Mouse (Mus musculus): ENCODE data around the gene Tfip11. TPM values are rescaled to one million over a fixed set of nuclear protein-coding genes. Genes with fewer than 3 reads are reported as not detected.

Gene Tfip11
- total RNA-seq, 2 experiments from 2014 or later = 22.6 to 32.1 TPM

DNA sequence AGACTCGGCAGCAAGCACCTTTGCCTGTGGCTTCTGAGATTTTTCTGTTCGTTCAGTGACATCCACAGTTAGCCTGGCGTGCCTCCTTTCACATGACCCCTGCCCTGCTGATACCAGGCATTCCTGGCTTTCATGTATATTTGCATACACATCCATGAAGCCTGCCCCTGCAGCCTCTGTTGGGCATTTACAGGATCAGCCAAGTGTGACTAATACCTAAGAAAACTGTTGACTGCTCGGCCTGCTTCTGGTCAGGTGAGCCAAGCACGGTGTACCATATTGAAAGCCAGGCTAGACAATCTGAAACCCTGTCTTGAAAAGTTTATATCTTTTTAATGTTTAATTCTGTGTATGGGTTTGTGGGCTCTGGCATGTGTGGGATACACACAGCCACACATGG, 9.7 kb upstream of the Tfip11 start:
- no peak for ATAC-seq (replicated peaks; ENCODE audit: low FRiP score, low TSS enrichment, poor library complexity, severe bottlenecking)

DNA sequence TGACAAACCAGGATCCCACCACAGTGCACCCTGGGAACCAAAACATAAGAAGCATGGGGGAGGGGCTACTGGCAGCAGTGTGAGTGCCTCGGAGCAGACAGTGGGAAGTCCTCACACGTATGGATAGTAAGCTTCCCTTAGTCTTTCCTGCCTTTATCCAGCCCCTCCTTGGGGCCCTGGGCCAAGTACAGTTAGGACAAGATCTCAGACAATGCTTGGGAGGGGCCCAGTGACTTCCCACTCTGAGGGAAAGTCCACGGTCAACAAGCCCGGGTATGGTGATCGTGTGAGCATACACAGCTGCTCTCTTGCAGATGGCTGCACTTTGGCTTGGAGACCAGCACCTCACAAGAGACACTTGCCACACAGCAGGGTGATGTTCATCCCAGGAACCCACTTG, 8.8 kb upstream of the Tfip11 start:
- ATAC-seq (replicated peaks; ENCODE audit: low FRiP score, low TSS enrichment, poor library complexity, severe bottlenecking) = peak; percentile 18; the same call in 1 of the 2 replicates

DNA sequence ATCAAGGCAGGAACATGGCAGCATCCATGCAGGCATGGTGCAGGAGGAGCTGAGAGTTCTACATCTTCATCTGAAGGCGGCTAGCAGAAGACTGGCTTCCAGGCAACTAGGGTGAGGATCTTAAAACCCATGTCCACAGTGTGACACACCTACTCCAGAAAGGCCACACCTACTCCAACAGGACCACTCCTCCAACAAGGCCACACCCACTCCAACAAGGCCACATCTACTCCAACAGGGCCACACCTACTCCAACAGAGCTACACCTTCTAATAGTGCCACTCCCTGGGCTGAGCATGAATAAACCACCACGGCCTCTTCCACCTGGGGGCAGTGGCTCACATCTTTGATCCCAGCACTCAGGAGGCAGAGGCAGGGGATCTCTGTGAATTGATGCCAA, 6.8 kb upstream of the Tfip11 start:
- peak; percentile 49; the same call in 1 of the 2 replicates for ATAC-seq (replicated peaks; ENCODE audit: low FRiP score, low TSS enrichment, poor library complexity, severe bottlenecking)

DNA sequence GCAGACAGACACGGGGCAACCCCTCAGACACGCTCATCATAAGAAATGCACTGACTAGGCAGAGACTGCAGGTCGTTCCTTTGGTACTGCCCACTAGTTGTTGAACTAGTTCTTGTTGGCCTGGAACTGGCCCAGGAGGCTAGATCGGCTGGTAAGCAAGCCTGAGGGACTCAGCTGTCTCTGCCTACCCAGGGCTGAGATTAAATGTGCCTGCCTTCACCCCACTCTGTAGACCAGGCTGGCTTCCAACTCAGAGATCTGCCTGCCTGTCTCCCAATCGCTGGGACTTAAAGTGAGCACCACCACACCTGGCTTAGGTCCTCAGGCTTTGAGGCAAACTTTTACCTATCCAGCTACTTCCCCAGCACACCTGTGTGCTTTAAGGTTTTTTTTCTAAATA, 5.8 kb upstream of the Tfip11 start:
- ATAC-seq (replicated peaks; ENCODE audit: low FRiP score, low TSS enrichment, poor library complexity, severe bottlenecking) = no peak

DNA sequence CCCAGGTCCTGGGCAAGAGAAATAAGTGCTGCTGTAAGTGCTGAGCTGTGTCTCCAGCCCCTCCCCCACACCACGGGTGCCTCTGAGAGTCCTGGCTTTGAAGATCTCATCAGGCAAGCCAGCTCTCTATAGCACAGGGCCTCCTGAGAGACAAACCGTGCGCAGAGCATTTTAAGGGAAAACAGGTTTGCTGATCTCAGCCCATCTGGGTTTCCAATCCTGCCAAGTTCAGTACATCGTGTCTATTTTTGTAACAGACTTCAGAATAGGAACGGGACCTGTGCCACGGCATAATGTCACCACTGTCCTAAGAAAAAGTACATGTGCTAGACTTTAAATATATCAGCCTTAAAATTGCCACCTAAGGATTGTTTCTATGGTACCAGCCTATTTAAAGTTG, 5.2 kb upstream of the Tfip11 start:
- ATAC-seq (replicated peaks; ENCODE audit: low FRiP score, low TSS enrichment, poor library complexity, severe bottlenecking) = no peak

DNA sequence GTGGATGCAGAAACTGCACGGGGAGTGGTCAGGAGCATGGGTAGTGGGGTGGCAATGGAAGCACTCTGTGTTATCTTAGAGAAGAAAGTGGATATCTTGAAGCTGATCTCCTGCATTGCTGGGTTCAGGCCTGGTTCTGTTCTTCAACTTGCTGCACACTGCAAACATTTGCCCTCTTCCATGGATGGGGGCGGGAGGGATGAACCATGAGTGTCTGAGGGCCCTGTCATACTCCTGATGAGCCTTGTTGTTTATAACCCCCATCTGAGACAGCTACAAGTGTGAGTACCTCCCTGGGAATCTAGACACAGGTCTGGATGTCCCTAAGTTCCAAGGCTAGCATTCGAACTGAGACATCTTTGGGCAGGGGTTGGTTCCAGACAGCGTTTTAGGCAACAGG, 4.8 kb upstream of the Tfip11 start:
- no peak for ATAC-seq (replicated peaks; ENCODE audit: low FRiP score, low TSS enrichment, poor library complexity, severe bottlenecking)

DNA sequence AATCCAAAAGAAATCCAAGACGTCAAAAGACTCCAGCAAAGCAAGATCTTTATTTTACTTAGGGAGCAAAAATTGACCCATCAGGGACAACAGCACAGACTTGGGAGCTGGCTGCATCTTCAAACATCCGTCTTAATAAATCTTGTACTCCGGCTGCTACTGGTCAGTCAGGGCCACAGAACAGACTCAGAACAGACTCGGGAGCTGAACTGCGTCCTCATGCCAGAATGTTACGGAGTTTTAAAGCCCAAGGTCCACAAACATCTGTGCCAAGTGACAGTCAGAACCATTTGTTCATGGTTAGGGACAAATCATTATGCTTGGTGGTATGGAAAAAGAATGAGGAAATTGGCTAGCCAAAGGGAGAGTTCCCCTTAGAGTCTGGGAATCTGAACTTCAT, 2.9 kb upstream of the Tfip11 start:
- no peak for ATAC-seq (replicated peaks; ENCODE audit: low FRiP score, low TSS enrichment, poor library complexity, severe bottlenecking)

DNA sequence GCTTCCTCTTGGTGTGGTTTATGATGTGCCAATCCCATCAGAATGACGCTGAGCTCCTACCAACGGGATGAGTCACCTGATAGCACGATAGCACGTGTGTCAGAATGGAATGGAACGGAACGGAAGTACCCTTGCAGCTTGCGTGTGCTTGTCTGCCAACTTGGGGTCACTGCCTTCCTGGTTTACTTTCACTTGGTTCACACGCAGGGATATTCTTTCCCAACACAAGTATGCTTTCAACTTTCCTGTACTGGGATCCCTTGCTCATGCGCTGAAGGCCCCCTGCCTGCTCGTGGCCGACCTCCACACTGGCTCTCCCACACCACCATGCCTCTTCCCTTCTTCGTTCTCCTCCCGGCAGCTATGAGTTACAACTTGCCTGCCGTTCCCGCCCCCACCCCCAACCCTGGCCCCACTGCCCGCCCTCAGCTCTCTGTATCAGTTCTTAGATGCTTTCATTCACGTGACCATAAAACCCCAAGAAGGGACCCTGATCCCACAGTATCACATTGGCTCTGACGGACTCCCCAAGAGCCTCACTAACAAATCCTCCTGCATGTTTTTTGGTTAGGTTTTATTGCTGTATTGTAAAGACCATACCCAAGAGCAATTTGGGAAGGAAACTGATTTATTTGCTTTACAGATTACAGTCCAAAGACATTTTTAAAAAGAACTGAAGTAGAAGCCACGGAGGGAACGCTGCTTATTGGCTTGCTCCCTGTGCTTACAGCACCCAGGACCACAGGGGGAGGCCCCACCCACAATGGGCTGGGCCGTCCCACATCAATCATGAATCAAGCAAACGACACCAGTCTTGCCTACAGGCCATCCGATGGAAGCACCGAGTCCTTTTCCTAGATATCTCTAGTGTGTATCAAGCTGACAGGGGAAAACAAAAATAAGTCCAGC, 1.3 kb upstream of the Tfip11 start:
- ATAC-seq (replicated peaks; ENCODE audit: low FRiP score, low TSS enrichment, poor library complexity, severe bottlenecking) = peak; percentile 91

DNA sequence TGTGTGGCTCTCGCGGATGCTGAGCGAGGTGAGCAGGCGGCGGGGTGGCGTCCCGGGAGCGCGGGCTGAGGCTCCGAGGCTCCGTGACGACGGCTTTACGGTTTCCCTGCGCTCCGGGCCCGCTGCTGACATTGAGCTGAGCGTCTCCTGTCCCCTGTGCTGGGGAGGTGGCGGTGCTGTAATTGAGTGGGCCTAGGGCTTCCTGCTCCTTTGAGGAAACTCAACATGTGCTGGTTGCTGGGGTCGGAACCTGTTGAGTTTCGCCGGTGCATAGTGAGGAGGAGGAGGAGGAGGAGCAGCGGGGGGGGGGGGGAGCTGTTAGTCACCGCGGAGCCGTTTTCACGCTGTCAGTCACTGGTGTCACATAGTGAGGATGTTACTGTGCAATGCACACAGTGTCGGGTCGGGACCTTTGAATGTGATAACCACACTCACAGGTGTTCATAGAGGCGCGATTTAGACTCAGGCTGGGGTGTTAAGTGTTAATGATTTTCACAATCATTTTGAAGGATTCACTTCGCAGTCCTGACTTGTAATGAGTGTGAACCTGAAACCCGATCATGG, 370 bp downstream of the Tfip11 start:
- no peak for ATAC-seq (replicated peaks; ENCODE audit: low FRiP score, low TSS enrichment, poor library complexity, severe bottlenecking)

DNA sequence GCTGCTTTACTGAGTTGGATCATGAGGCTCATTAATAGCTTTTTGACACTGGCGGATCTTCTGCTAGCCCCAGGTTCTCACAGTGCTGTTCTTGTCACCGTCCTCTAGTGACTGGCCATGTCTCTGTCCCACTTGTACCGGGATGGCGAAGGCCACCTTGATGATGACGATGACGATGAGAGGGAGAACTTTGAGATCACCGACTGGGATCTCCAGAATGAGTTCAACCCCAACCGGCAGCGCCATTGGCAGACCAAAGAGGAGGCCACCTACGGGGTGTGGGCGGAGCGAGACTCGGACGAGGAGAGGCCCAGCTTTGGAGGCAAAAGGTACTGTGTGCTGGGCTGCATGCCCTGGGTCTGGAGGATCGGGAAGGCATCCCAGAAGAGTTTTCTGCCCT, 1.7 kb downstream of the Tfip11 start:
- no peak for ATAC-seq (replicated peaks; ENCODE audit: low FRiP score, low TSS enrichment, poor library complexity, severe bottlenecking)

DNA sequence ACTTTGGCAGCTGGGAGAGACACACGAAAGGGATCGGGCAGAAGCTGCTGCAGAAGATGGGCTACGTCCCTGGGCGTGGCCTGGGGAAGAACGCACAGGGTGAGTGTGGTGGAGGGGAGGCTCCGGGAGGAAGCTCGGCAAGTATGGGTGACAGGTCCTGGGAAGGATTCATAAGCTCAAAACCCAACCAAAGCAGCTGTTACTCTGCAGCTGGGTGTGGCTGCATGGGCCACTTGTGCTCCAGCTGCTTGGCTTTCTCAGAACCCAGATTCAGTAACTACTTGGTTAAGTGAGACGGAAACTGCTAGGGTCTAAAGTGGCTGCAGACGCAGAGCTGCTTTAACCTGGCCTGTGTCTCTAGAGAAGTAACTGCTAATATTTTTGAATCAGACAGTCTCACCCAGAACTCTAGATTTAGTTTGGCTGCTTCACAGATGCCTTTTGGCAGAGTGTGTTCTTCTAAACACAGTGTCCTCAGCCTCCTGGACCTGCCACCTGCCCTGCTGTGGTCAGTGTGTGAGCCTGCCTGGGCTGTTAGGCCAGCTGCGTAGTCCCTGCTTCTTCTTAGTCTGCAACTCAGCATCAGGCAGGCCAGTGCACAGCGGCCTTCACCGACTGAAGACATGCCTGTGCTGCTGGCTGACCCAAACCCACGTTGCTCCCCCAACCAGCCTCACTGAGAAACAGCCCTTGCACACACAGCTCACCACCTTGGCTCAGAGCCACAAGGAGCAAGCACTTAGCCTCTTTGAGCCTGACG, 3.8 kb downstream of the Tfip11 start:
- ATAC-seq (replicated peaks; ENCODE audit: low FRiP score, low TSS enrichment, poor library complexity, severe bottlenecking) = no peak

DNA sequence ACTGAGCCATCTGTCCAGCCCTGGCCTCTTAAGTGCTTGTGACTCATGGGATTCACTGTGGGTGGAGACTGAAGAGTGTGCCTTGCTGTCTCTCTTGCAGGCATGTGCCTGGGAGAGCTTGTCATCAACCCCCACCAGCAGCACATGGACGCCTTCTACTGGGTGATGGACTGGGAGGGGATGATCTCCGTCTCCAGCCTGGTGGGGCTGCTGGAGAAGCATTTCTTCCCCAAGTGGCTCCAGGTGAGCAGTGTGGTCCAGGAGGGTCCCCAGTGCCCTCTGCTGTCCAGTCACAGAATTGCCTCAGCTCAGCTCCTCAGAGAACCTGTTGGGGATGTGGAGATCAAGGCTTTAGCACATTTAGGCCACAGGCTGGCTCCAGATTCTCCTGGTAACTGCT, 9.3 kb downstream of the Tfip11 start:
- ATAC-seq (replicated peaks; ENCODE audit: low FRiP score, low TSS enrichment, poor library complexity, severe bottlenecking) = peak; percentile 73

DNA sequence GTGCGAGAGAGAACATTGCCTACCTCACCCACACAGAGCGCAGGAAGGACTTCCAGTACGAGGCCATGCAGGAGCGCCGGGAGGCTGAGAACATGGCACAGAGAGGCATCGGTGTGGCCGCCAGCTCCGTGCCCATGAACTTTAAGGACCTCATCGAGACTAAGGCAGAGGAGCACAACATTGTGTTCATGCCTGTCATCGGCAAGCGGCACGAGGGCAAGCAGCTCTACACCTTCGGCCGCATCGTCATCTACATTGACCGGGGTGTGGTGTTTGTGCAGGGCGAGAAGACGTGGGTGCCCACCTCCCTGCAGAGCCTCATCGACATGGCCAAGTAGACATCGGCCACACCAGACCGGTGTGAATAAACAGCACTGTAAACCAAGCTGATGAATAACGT, 10.8 kb downstream of the Tfip11 start:
- no peak for ATAC-seq (replicated peaks; ENCODE audit: low FRiP score, low TSS enrichment, poor library complexity, severe bottlenecking)

DNA sequence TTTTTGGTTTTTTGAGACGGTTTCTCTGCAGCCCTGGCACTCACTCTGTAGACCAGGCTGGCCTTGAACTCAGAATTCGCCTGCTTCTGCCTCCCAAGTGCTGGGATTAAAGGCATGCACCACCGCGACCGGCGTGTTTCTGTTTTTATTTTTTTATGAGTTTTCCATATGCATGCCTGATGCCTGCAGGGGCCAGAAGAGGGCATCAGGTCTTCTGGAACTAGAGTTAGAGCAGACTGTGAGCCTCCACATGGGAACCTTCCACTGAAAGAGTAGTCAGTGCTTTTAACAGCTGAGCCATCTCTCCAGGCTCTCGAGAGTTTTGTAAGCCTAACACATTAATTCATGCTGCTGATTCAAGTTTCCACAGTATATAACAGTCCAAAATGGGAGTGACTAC, 13.1 kb downstream of the Tfip11 start:
- ATAC-seq (replicated peaks; ENCODE audit: low FRiP score, low TSS enrichment, poor library complexity, severe bottlenecking) = no peak

DNA sequence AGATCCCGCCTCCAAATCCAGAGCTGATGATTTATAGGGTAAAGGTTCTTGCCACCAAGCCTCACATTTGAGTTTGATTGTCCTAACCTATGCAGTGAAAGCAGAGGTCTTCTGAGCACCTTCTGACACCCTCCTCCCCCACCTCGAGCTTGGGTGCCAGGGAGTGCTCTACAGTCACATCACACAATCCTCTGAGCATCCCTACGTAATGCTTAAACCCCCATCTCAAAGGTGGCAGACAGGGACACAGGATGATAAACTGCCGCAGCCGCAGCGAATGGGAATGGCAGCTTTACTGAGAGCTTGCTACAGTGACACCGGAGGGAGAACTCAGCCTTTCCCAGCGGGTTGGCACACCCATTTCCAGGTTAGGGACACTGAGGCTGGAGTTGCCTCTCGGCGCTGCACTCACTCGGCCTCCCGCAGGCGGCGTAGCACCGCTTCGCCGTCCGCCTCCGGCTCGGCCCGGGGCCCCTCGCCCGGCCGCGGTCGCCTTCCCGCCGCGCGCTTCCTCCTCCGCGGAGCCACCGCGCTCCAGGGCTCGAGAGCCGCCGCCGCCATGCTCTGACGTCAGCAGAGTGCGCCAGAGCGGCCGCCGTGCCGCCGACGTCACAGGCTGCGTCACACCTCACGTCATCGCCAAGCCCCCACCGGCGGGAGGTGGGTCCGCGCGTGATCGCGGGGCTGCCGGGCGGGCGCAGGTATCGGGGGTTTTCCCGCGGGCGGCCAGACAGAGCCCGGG, 16.5 kb downstream of the Tfip11 start, which contains the start of the genes Srrd and Hps4:
TSS of gene Srrd (minus strand) at position 578 of the 742 bp plus-strand sequence.
TSS of gene Hps4 (plus strand) at position 621 of the 742 bp plus-strand sequence.
- peak; percentile 71 for ATAC-seq (replicated peaks; ENCODE audit: low FRiP score, low TSS enrichment, poor library complexity, severe bottlenecking)

DNA sequence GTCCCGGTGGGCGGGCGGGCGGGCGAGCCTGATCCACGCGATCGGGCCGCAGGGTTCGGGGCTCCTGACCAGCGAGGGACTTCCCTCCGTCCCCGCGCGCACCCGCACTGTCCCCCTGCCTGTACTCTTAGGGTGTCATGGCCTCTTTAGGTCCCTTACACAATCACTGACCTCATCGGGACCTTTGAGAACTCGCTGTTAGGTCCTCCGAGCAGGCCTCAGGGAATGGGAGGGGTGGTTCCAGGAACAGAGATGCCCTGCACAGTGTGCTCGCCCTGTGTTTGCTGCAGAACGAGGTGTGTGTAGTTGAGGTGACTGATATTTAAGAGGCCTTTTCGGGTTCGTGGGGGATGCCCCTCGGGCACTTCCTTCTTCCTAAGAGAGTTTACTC, 17.0 kb downstream of the Tfip11 start:
- peak; percentile 46 for ATAC-seq (replicated peaks; ENCODE audit: low FRiP score, low TSS enrichment, poor library complexity, severe bottlenecking)

DNA sequence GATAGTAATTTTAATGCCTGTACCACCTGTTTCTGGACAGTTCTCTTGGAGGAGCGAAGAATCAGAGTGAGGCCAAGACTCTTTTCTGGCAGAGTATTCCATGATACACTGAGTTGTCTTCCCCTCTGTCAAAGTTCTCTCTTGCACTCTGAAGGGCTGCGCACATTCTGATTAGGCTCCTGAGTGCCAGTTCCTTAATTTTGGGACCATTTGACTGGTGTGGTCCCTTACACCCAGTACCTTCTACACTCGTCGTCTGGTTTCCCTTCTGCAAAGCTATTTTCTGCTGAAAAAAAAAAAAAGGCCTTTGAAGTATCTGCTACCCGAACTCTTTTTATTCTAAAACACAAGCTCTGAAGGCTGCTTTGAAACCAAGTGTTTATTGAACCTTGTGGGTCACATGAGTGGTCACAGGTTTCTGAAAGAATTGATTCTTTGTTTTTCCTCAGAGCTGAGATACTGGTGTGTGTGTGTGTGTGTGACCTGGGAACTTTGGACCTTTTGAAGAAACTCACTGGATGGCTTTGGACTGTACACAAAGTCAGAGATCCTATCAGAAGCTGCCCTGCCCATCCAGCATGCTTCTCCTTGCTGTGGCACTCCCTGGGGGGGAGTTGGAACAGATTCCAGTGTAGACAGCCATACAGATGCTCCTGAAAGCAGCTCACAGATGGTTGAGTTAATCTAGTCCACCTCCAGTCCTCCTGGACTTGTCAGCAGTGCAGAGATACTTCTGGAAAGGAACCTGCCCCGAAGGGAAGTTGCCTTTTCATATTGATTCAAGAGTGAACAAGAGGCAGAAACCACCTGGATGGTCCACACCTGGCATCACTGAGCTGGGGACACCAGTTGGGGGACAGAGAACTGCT, 18.2 kb downstream of the Tfip11 start:
- no peak for ATAC-seq (replicated peaks; ENCODE audit: low FRiP score, low TSS enrichment, poor library complexity, severe bottlenecking)

DNA sequence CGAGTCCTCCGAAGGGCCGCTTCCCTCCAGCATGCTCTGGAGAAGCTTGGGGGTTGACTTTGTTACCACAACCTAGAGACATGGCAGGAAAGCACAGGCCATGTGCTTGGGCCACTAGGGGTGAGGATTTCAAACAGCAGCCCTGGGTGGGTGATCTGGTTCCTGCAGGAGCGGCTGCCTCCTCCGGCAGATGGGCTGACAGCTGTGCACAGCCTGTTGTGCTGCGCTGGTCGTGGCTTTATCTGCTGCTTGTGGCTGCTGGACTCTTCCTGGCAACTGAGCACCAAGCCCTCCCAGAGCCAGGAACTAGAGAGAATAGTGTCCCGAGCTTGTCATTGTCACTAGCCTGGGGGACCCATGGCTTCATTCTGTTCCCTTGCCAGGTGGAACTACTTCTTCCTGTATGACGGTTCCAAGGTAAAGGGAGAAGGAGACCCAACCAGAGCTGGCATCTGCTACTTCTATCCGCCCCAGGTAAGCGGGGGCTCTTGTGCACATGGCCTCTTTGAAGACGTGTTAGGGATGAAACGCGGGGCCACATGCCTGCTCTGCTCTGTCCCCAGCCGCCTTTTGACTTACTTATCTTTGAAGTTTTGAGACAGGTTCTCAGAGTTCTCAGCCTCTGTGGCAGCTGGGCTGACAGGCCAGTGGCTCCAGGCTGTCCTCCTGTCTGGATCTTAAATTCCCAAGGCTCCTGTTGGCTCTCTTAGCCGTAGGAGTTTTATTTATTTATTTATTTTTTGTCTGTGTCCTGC, 20.2 kb downstream of the Tfip11 start:
- no peak for ATAC-seq (replicated peaks; ENCODE audit: low FRiP score, low TSS enrichment, poor library complexity, severe bottlenecking)

Measured in megakaryocyte-erythroid progenitor cell, adult 5-6 weeks (primary cell).